Mouse (Mus musculus): ENCODE results near the gene Dbf4.

Gene Dbf4

GRCm38 (mm10) chr5:8366771-8367613 is 55.5 kb downstream of the Dbf4 start:
- no peak for DNase-seq (ENCODE audit: low spot score in 2 of 2)

- DNase-seq (ENCODE audit: low spot score in 2 of 2), result no peak
Observed at GRCm38 (mm10) chr5:8362361-8362760, 60.2 kb downstream of the Dbf4 start.

GRCm38 (mm10) chr5:8357677-8358076 is 64.8 kb downstream of the Dbf4 start:
- DNase-seq (ENCODE audit: low spot score in 2 of 2), result no peak

DNA sequence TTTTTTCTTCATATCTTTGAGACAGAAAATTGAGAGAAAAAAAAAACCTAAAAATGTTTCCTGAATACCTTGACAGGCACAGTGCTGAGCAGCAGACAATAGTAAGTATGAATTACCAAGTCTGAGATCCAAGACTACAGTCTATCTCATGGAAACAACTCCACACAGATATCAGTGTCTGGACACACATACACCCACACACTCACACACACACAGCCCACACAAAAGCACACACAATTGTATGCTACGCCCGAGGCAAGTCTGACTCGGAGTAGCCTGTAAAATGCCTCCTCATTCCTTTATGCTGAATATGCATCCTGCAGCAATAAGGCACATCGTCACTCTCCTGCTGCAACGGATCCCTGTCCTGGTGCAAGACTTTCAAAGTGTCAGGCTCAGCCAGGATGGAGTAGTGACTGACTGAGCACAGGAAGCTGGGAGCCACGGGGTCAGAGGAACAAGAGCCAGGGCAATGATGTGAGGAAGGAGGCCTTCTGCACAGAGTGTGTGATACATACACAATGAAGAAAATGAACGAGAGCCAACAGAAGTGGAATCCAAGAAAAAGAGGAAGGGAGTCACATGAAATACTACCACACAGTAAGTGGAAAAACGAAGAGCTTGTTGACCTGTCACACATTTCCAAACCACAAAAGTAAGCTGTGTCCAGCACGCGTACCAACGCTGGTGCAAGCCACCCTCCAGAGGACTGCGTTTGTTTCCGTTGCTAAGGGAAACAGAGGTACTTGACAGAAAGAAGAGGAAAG is 65.4 kb downstream of the Dbf4 start:
- no peak for DNase-seq (ENCODE audit: low spot score in 2 of 2)

- DNase-seq (ENCODE audit: low spot score in 2 of 2), result no peak
Observed at GRCm38 (mm10) chr5:8356326-8356725, 66.2 kb downstream of the Dbf4 start.

- no peak for DNase-seq (ENCODE audit: low spot score in 2 of 2)
Observed at GRCm38 (mm10) chr5:8349557-8349956, 73.0 kb downstream of the Dbf4 start.

Measured in natural killer cell, adult 2 months (primary cell).